ENCODE assay signal across 13 mouse cellular contexts in genomic region chr13:29621881-29622280, GRCm38 (mm10).
"Had no signal": no experiment of that assay in that cellular context is flagged by ENCODE, and none has a peak within 500 bp of the region (broad histone marks: within the 10 kb centered on the region; RNA-seq: fewer than 3 reads in every experiment).

No protein-coding gene starts in this region.

- H3K36me3 ChIP-seq: limb, embryonic 15.5 days; stomach, embryonic 15.5 days had no signal

- H3K9me3 ChIP-seq: limb, embryonic 15.5 days; stomach, embryonic 15.5 days had no signal

- H3K9ac ChIP-seq: limb, embryonic 15.5 days; liver, embryonic 14.5 days; stomach, embryonic 15.5 days had no signal

- H3K4me1 ChIP-seq: limb, embryonic 15.5 days; stomach, embryonic 15.5 days had no signal

- DNase-seq: kidney, adult 9 months; kidney, postnatal 36 days; layer of hippocampus, adult 9-11 months; layer of hippocampus, postnatal 36 days; lung, adult 18-20 months; right cerebral cortex, postnatal 14 days; thymus, postnatal 36 days had no signal

- ATAC-seq: intestine, postnatal 0 days had no signal

- H3K27me3 ChIP-seq: limb, embryonic 15.5 days; stomach, embryonic 15.5 days had no signal

- H3K4me3 ChIP-seq: limb, embryonic 15.5 days; myocyte; stomach, embryonic 15.5 days had no signal

- H3K4me2 ChIP-seq: limb, embryonic 15.5 days; stomach, embryonic 15.5 days had no signal

- H3K27ac ChIP-seq: kidney, postnatal 0 days; limb, embryonic 15.5 days; liver, embryonic 14.5 days; stomach, embryonic 15.5 days had no signal
